Mouse (Mus musculus) pancreas, adult 10 weeks (tissue): ENCODE measurements around the gene Gmeb1. TPM values are rescaled to one million over a fixed set of nuclear protein-coding genes. Genes with fewer than 3 reads are reported as not detected.

Source experiments
- polyA plus RNA-seq: library from polyadenylated mRNA; stranded (reverse); fragments of 350-450 nt; fragmentation: Illumina TruSeq; extraction: RNeasy Lipid Tissue Mini Kit (QIAGEN cat#74804); gene quantifications from one replicate; pipeline ENCODE4 v1.2.3, GENCODE M21; 2015; ENCODE audit warnings: low read depth, low replicate concordance; ENCODE audit not compliant: insufficient read depth

Gene Gmeb1
- 1.8 TPM for polyA plus RNA-seq

GRCm38 (mm10) chr4:132261514-132262357 is at the start of gene Gmeb1:
TSS of gene Gmeb1 (minus strand) at chr4:132261602.

DNA sequence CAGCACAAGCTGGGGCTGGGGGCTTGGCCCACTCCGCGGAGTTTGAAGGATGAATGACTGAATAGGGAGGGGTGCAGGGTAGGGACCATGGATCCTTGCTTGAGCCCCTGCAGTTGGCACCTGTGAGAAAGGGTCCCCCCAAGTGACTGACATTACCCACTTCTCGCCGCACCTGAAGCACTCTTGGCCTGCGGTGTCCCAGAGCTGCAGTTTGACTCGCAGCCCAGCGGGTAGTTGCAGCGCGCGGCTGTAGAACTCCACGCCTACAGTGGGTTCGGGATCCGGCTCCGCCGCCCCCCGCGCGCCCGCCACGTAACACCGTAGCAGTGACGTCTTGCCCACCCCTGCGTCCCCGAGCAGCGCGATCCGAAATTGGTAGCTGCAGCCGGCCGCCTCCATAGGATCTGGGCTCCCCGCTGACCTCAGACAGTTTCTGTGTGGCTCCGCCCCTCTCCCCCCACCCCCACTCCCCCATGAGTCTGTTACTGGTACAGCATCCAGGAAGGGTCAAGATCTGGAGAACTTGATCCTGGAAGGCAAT is 41.6 kb upstream of the Gmeb1 start, which contains the start of gene Rab42:
Gene Rab42, minus strand, starts transcription at position 447 of the 541 bp plus-strand sequence.

DNA sequence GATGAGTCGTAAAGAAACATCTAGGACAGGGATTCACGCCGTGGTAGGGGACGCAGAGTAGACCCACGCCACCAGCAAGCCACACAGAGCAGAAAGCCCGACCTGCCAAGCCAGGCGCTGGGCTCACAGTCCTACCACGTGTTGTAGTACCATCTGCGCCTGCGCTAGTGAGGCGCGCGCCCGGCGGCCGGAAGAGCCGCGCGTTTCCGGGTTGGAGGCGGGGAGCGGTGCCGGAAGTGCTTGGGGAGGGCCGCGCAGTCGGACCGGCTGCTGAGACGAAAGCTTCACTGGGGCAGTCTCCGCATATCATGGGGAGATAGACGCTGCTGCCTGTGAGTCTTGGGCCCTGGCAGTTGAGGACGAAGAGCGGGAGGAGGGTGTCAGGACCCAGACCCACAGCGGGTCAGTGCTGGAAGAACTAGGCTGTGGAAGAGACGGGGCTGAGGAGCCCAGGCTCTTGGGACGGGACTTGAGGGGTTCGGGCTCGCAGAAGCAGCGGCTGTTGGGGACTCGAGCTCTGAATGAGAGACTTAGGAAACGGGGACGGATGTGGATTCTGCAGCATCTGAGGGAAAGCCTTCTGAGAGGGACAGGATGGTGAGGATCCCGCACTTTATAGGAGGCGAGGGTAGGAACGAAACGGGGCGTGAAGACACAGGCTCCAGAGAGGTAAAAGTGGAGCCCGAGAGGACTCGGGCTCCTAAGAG is 12.9 kb upstream of the Gmeb1 start, which contains the start of gene Taf12:
Gene Taf12, plus strand, starts transcription at position 220 of the 707 bp plus-strand sequence.

GRCm38 (mm10) chr4:132211953-132212734 is 49.3 kb downstream of the Gmeb1 start, which contains the start of gene Ythdf2:
TSS of gene Ythdf2 (minus strand) at chr4:132212303.

Other genes starting within 250 kb of the Gmeb1 start
- not detected for gene Gm10300, start 186.9 kb downstream of the Gmeb1 start, polyA plus RNA-seq
- 16.7 TPM for gene Epb41, start 186.3 kb downstream of the Gmeb1 start, polyA plus RNA-seq
- gene Oprd1, start 117.1 kb downstream of the Gmeb1 start, polyA plus RNA-seq = not detected
- gene Ythdf2, start 49.3 kb downstream of the Gmeb1 start, polyA plus RNA-seq = 4.1 TPM
- gene Taf12, start 12.8 kb upstream of the Gmeb1 start, polyA plus RNA-seq = 6.4 TPM
- not detected for gene Rab42, start 41.8 kb upstream of the Gmeb1 start, polyA plus RNA-seq
- 18.5 TPM for gene Trnau1ap, start 67.9 kb upstream of the Gmeb1 start, polyA plus RNA-seq
- 2.1 TPM for gene Rcc1, start 92.0 kb upstream of the Gmeb1 start, polyA plus RNA-seq
- gene Phactr4, start 160.9 kb upstream of the Gmeb1 start, polyA plus RNA-seq = 4.2 TPM
- gene Med18, start 202.3 kb upstream of the Gmeb1 start, polyA plus RNA-seq = 0.83 TPM
- 2.7 TPM for gene Sesn2, start 248.9 kb upstream of the Gmeb1 start, polyA plus RNA-seq